Mouse (Mus musculus) right cerebral cortex, postnatal 14 days (tissue): ENCODE measurements at regions not wholly inside any gene's neighbourhood (a gene's known extent, or its start where the extent isn't known, plus 50 kb on each side); places are given as distances from the start of the nearest gene placed in this dataset.
"Not testable (repeated sequence)": the region's sequence is repeated elsewhere in the genome, so short reads cannot be mapped to it uniquely, and the experiment has no call there.

Experiments
- DNase-seq: peaks from one replicate; pipeline ENCODE4 v3.0.0; 2022

GRCm38 (mm10) chr11:12913401-12913800, 448.6 kb upstream of the Cobl start:
- DNase-seq: not testable (repeated sequence)

GRCm38 (mm10) chr11:12873712-12874111, 409.0 kb upstream of the Cobl start:
- DNase-seq: no peak

DNA sequence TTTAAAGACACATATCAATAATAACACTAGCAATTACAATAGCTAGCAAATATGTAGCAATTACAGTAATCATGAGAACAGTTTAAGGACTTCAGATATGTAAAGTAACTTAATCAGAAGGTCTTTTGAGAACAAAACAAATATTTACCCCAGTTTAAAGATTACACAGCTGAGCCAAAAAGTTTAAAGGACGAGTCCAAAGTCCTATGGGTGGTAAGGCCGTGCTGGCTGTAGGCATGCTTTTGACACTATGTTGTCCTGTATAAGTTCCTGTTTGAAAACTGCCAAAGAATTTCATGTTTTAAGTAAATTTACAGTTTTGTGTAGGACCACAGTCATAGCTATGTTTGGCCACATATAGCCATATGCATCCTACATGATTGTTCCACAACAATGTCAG, 408.0 kb upstream of the Cobl start:
- DNase-seq: no peak

- DNase-seq: no peak
Measured at GRCm38 (mm10) chr11:12872399-12872798, 407.6 kb upstream of the Cobl start.

- no peak for DNase-seq
Measured at GRCm38 (mm10) chr11:12867541-12867940, 402.8 kb upstream of the Cobl start.

DNA sequence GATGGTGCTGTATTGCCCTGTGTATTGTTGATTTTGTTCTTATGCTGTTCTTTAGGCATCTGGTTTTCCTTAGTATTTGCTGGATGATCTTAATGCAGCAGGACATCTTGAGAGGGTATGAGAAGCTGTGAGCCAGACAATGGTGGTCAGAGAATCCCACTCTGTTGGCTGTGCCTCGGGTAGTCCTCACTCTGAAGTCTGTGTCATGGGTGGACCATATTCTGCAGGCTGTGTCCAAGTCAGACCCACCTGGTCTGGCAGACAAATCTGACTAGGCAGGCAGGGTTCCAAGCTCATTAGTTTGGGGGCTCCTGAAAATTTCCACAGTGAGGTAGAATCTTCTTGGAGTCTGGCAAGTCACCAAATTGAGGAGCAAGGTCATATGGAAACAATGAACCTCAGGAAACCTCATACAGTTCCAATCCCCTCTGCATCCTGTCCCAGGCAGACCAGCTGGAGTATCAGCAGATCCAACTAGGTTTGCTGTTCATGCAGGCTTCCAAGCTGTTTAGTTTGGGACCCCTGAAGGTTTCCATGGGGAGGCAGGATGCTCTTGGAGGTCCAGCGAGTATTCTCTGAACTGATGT, 400.4 kb upstream of the Cobl start:
- DNase-seq: no peak

DNA sequence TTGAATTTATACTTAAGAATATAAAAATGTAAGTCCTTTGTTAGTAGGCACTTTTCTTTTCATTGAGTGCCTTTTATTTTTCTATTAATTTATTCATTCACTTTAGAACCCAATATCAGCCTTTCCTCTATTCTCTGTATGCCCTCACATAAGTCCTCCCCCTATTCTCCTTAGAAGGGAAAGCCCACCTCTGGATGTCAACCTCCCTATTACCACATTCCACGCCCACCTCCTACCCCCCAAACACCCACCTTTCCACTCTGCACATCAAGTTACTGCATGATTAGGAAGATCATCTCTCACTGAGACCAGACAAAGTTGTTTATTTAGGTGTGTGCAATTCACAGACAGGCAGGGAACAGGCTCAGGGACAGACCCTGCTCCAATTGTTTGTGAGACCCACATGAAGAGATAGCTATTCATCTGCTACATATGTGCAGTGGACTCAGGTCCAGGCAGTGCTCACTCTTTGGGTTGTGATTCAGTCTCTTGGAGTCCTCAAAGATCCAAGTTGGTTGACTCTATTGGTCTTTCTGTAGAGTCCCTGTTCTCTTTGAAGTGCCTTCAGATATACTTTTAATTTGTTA, 394.7 kb upstream of the Cobl start:
- no peak for DNase-seq

DNA sequence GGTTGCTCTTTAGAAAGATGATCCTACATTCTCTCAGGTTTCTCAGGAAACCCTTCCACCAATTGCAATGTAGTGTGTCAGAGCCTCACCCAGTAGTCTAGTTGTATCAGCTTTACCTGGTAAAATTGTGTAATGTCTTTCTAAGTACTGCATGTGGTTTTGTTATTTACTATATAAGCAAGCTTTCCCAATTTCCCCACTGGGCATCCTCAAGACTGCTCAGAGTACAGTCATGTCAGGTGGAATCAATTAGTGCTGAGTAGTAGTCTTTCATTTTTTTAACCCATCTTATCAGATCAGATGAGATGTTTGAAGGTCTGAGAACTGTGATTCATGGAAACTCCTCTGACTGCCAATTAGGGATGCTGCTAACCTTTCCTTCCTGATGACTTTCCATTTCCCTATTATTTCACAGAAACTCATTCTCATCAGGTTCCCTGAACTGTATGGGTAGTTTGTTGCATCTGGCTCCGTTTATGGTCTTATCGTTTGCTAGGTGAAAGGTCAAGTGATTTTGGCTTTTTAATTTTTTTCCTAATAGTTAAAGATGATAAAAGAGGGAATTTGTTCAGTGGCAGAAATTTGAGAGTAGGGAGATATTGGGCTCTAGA, 393.6 kb upstream of the Cobl start:
- DNase-seq: no peak

GRCm38 (mm10) chr11:12857358-12858199, 392.8 kb upstream of the Cobl start:
- no peak for DNase-seq

DNA sequence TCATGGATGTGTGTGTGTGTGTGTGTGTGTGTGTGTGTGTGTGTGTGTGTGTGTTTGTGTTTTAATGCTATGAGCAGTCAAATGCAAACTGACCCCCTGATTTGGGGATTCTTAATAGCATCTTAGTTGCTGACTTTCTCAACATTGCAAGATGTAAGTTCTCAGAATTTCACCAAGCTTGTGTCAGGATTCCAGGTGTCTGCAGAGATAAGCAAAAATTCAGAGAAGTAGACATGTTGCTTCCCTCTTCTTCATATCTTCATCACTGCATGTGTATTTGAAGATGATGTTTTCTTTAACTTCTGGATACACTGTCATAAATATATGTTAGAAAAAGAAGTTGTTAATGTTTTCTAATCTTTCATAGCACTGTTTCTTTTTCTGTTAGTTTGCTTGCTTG, 383.0 kb upstream of the Cobl start:
- DNase-seq: no peak

- no peak for DNase-seq
Measured at GRCm38 (mm10) chr11:12843631-12844423, 379.1 kb upstream of the Cobl start.

DNA sequence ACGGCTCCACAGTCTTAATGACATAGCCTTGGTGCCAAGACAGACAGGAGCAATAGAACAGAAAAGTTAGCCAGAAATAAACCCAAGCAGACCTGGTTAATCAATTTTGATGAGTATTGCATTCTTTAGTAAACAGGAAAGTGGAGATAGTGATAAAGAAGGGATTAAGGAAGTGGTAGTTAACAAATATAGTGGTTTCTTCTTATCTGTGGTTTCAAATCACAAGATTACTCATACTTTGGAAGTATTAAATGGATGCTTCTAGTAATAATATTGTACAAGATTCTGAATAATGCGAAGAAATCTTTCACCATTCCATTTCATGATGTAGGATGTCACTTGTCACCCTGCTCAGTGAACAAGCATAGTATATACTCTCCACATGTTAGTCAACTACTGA, 376.6 kb upstream of the Cobl start:
- DNase-seq: no peak

- no peak for DNase-seq
Measured at GRCm38 (mm10) chr11:12837920-12838319, 373.2 kb upstream of the Cobl start.

DNA sequence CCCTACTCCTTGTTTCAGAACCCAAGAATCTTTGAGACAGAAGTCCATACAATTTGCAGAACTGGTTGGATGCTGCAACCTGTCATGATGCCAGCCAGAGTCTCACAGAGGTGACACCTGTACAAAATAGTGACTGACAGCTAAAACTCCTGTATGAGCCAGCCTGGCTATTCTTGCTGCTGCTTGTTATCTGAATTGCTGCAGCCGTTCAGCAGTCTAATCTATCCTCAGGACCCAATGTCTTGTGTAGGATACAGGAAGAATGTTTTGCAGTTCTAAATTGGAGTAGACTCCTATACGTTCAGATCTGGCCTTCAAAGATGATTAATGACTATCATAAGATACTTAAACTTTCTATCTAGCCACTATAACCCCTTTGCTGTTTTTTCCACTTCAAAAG, 372.6 kb upstream of the Cobl start:
- no peak for DNase-seq

DNA sequence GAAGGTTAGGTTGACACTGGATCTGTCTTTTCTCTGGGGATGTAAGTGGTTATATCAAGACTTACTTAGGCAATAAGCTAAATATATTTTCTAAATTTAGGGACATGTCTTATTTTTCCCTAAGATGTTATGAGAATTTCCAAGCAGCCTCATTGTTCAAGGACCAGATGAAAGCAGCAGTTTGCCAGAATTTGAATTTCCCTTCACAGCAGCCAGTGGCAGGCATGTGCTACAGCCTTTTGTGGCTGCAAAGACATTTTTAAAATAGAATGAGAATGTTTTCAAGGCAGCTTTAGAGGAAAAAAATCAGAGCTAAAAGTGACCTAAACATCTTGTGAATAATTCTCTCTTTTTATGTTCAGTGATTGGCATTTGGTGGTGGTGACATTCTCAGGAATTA, 371.6 kb upstream of the Cobl start:
- no peak for DNase-seq

- DNase-seq: no peak
Measured at GRCm38 (mm10) chr11:12812021-12812420, 347.3 kb upstream of the Cobl start.

DNA sequence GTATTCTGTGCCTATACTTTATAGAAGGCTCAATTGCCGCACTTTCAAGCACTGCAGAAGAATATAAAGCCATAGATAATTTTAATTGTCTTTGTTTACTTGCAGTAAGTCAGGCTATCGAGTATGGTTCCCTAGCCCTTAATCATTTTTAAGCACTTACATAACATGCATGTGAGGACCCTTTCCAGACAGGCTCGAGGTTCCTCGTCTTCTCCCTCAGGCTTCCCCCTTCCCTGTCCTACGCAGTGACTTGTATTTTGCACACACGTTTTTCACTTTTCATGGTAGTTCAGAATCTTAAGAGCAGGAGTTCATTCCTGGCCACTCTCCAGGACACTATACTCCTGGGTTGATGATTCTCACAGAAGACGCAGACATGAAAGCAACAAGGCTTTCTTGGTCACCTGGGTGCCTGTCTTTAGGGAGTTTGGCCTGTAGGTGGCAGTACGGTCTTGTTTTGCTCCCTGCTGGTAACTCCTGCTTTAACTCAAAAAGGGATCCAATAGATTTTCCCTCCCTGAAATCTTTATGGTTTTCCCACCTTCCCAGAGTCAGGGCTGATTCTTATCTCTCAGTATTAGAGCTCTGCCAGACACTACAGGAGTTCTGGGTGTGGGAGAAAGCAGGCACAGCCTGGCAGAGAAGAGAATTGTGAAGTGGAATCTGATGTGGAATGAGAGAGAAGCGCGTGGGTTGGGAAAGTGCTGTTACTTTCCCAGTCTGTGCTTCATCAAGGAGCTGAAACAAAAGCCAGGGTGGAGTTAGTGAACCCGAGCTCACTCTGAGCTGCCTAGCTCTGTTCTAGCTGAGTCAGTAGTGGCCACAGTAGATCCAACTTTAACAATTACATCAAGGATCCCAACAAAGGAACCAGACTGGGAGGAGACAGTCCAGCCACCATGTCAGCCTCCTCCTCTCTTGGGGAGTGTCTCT, 346.5 kb upstream of the Cobl start:
- peak; percentile 71 for DNase-seq
